Mouse (Mus musculus): ENCODE data around the gene Zfp867. TPM values are rescaled to one million over a fixed set of nuclear protein-coding genes. Genes with fewer than 3 reads are reported as not detected.

The Zfp867 gene
- polyA plus RNA-seq, 1 experiment from 2014 or later, result 5.6 TPM

- Histone ChIP-seq H3K27ac (replicated peaks) (peak overlapping the region; percentile 86), H3K4me1 (peaks cover 19% of the 10 kb centered on the region), H3K36me3 (peaks cover 91% of the 10 kb centered on the region), H3K9ac (peak overlapping the region; percentile 59; the same call in 1 of the 2 replicates), H3K27me3 (replicated peaks) (no peaks in the 10 kb centered on the region), H3K4me2 (peak overlapping the region; percentile 28; the same call in 1 of the 2 replicates), H3K4me3 (no peak overlapping the region), H3K9me3 (peaks cover 20% of the 10 kb centered on the region)
- peak; percentile 66; the same call in 1 of the 2 replicates for ATAC-seq (ENCODE audit: extremely low read depth, insufficient number of reproducible peaks, low FRiP score, low TSS enrichment)
- 6% methylated on average over 5 of the region's 5 CpGs for WGBS
These were observed 13.3 kb downstream of the Zfp867 start for GRCm38 (mm10) chr11:59458973-59459372.

- Histone ChIP-seq H3K27ac (replicated peaks) (no peak overlapping the region), H3K36me3 (peaks cover 91% of the 10 kb centered on the region)
- 79% methylated on average over 2 of the region's 2 CpGs for WGBS
These were observed 15.4 kb downstream of the Zfp867 start for GRCm38 (mm10) chr11:59456891-59457290.

GRCm38 (mm10) chr11:59456346-59456745 lies 15.9 kb downstream of the Zfp867 start:
- Histone ChIP-seq H3K9ac (no peak overlapping the region), H3K27ac (replicated peaks) (no peak overlapping the region), H3K4me2 (no peak overlapping the region), H3K36me3 (peaks cover 91% of the 10 kb centered on the region), H3K4me1 (peaks cover 22% of the 10 kb centered on the region), H3K27me3 (replicated peaks) (no peaks in the 10 kb centered on the region), H3K9me3 (no peaks in the 10 kb centered on the region), H3K4me3 (no peak overlapping the region)
- no peak for ATAC-seq (ENCODE audit: extremely low read depth, insufficient number of reproducible peaks, low FRiP score, low TSS enrichment)
- WGBS, result 82% methylated on average over 2 of the region's 2 CpGs

More at GRCm38 (mm10) chr11:59456891-59457290, 15.4 kb downstream of the Zfp867 start:
- Histone ChIP-seq H3K9me3 (no peaks in the 10 kb centered on the region), H3K27me3 (replicated peaks) (no peaks in the 10 kb centered on the region), H3K9ac (no peak overlapping the region), H3K4me2 (no peak overlapping the region), H3K4me1 (peaks cover 19% of the 10 kb centered on the region), H3K4me3 (no peak overlapping the region)
- no peak for ATAC-seq (ENCODE audit: extremely low read depth, insufficient number of reproducible peaks, low FRiP score, low TSS enrichment)

- Histone ChIP-seq H3K9me3 (no peaks in the 10 kb centered on the region), H3K4me3 (peak within 1 kb of the TSS; percentile 92), H3K4me1 (peaks cover 23% of the 10 kb centered on the region), H3K4me2 (peak within 1 kb of the TSS; percentile 97), H3K9ac (peak within 1 kb of the TSS; percentile 93), H3K27ac (replicated peaks) (peak within 1 kb of the TSS; percentile 76), H3K27me3 (replicated peaks) (no peaks in the 10 kb centered on the region), H3K36me3 (peaks cover 49% of the 10 kb centered on the region)
- 60% methylated on average over 4 of the region's 4 CpGs for WGBS
- no peak for ATAC-seq (ENCODE audit: extremely low read depth, insufficient number of reproducible peaks, low FRiP score, low TSS enrichment)
These were observed 21.2 kb downstream of the Zfp867 start, which contains the start of gene Snap47 for GRCm38 (mm10) chr11:59451086-59451485. Gene Snap47 (minus strand): TSS chr11:59451186.

- WGBS, result under 1% methylated on average over 38 of the region's 38 CpGs
- no peaks in the 10 kb centered on the region for H3K27me3 ChIP-seq (replicated peaks)
These were observed 22.0 kb downstream of the Zfp867 start for GRCm38 (mm10) chr11:59450230-59450771.

GRCm38 (mm10) chr11:59449741-59450229 lies 22.5 kb downstream of the Zfp867 start, which contains the start of gene Jmjd4:
Gene Jmjd4 (plus strand): TSS chr11:59450045.
- peaks cover 23% of the 10 kb centered on the region for H3K4me1 ChIP-seq
- peak within 1 kb of the TSS; percentile 92 for H3K4me3 ChIP-seq
- peak within 1 kb of the TSS; percentile 97 for H3K4me2 ChIP-seq
- no peaks in the 10 kb centered on the region for H3K27me3 ChIP-seq (replicated peaks)
- WGBS, result under 1% methylated on average over 33 of the region's 40 CpGs
- H3K27ac ChIP-seq (replicated peaks), result peak within 1 kb of the TSS; percentile 76
- peak within 1 kb of the TSS; percentile 93 for H3K9ac ChIP-seq
- peaks cover 46% of the 10 kb centered on the region for H3K36me3 ChIP-seq
- ATAC-seq (ENCODE audit: extremely low read depth, insufficient number of reproducible peaks, low FRiP score, low TSS enrichment), result peak; percentile 86
- no peaks in the 10 kb centered on the region for H3K9me3 ChIP-seq

More at GRCm38 (mm10) chr11:59450230-59450771, 22.0 kb downstream of the Zfp867 start:
- peaks cover 47% of the 10 kb centered on the region for H3K36me3 ChIP-seq
- H3K4me2 ChIP-seq, result peak overlapping the region; percentile 97
- peak overlapping the region; percentile 93 for H3K9ac ChIP-seq
- H3K4me1 ChIP-seq, result peaks cover 23% of the 10 kb centered on the region
- peak; percentile 23; the same call in 1 of the 2 replicates for ATAC-seq (ENCODE audit: extremely low read depth, insufficient number of reproducible peaks, low FRiP score, low TSS enrichment)
- peak overlapping the region; percentile 76 for H3K27ac ChIP-seq (replicated peaks)
- no peaks in the 10 kb centered on the region for H3K9me3 ChIP-seq
- peak overlapping the region; percentile 92 for H3K4me3 ChIP-seq

- H3K4me3 ChIP-seq, result no peak overlapping the region
- no peaks in the 10 kb centered on the region for H3K9me3 ChIP-seq
- H3K27me3 ChIP-seq (replicated peaks), result no peaks in the 10 kb centered on the region
- peaks cover 32% of the 10 kb centered on the region for H3K36me3 ChIP-seq
- H3K4me1 ChIP-seq, result no peaks in the 10 kb centered on the region
- no peak for ATAC-seq (ENCODE audit: extremely low read depth, insufficient number of reproducible peaks, low FRiP score, low TSS enrichment)
- H3K4me2 ChIP-seq, result no peak overlapping the region
- H3K9ac ChIP-seq, result no peak overlapping the region
- H3K27ac ChIP-seq (replicated peaks), result no peak overlapping the region
These were observed 29.2 kb downstream of the Zfp867 start for GRCm38 (mm10) chr11:59443102-59443501.

GRCm38 (mm10) chr11:59437954-59438353 lies 34.3 kb downstream of the Zfp867 start:
- H3K9ac ChIP-seq, result no peak overlapping the region
- H3K4me3 ChIP-seq, result no peak overlapping the region
- no peaks in the 10 kb centered on the region for H3K27me3 ChIP-seq (replicated peaks)
- no peak overlapping the region for H3K4me2 ChIP-seq
- peaks cover 6% of the 10 kb centered on the region for H3K4me1 ChIP-seq
- no peak overlapping the region for H3K27ac ChIP-seq (replicated peaks)
- ATAC-seq (ENCODE audit: extremely low read depth, insufficient number of reproducible peaks, low FRiP score, low TSS enrichment), result no peak
- 85% methylated on average over 12 of the region's 12 CpGs for WGBS
- H3K9me3 ChIP-seq, result peaks cover 13% of the 10 kb centered on the region
- H3K36me3 ChIP-seq, result peaks cover 62% of the 10 kb centered on the region

- Histone ChIP-seq H3K9me3 (peaks cover 13% of the 10 kb centered on the region), H3K4me1 (peaks cover 19% of the 10 kb centered on the region), H3K9ac (no peak overlapping the region), H3K27me3 (replicated peaks) (no peaks in the 10 kb centered on the region), H3K27ac (replicated peaks) (no peak overlapping the region), H3K4me2 (no peak overlapping the region), H3K4me3 (no peak overlapping the region), H3K36me3 (peaks cover 75% of the 10 kb centered on the region)
- no peak for ATAC-seq (ENCODE audit: extremely low read depth, insufficient number of reproducible peaks, low FRiP score, low TSS enrichment)
- 59% methylated on average over 3 of the region's 3 CpGs for WGBS
These were observed 40.0 kb downstream of the Zfp867 start for GRCm38 (mm10) chr11:59432261-59432660.

GRCm38 (mm10) chr11:59429959-59430358 lies 42.3 kb downstream of the Zfp867 start:
- Histone ChIP-seq H3K4me1 (peaks cover 30% of the 10 kb centered on the region), H3K9ac (no peak overlapping the region), H3K36me3 (peaks cover 73% of the 10 kb centered on the region), H3K27me3 (replicated peaks) (no peaks in the 10 kb centered on the region), H3K4me2 (no peak overlapping the region), H3K27ac (replicated peaks) (no peak overlapping the region), H3K4me3 (no peak overlapping the region), H3K9me3 (no peaks in the 10 kb centered on the region)
- ATAC-seq (ENCODE audit: extremely low read depth, insufficient number of reproducible peaks, low FRiP score, low TSS enrichment), result no peak
- 48% methylated on average over 1 of the region's 1 CpGs for WGBS

- Histone ChIP-seq H3K36me3 (peaks cover 76% of the 10 kb centered on the region), H3K27ac (replicated peaks) (0 out of 2 replicates have a peak overlapping the region, but pooled peaks have one; percentile 32), H3K4me1 (peaks cover 26% of the 10 kb centered on the region), H3K27me3 (replicated peaks) (no peaks in the 10 kb centered on the region), H3K4me2 (no peak overlapping the region), H3K9ac (peak overlapping the region; percentile 44; the same call in 1 of the 2 replicates), H3K4me3 (no peak overlapping the region), H3K9me3 (no peaks in the 10 kb centered on the region)
- ATAC-seq (ENCODE audit: extremely low read depth, insufficient number of reproducible peaks, low FRiP score, low TSS enrichment), result no peak
- 62% methylated on average over 9 of the region's 9 CpGs for WGBS
These were observed 44.1 kb downstream of the Zfp867 start for GRCm38 (mm10) chr11:59428057-59428660.

Measured in heart, embryonic 13.5 days (tissue).